Mouse (Mus musculus): Measurements from ENCODE around the gene Rcor2. TPM values are rescaled to one million over a fixed set of nuclear protein-coding genes. Genes with fewer than 3 reads are reported as not detected.
A peak's percentile ranks its signal among the peaks of the same experiment; 100 is the strongest.

Gene Rcor2
- polyA plus RNA-seq, 1 experiment from 2014 or later, result 10.7 TPM

DNA sequence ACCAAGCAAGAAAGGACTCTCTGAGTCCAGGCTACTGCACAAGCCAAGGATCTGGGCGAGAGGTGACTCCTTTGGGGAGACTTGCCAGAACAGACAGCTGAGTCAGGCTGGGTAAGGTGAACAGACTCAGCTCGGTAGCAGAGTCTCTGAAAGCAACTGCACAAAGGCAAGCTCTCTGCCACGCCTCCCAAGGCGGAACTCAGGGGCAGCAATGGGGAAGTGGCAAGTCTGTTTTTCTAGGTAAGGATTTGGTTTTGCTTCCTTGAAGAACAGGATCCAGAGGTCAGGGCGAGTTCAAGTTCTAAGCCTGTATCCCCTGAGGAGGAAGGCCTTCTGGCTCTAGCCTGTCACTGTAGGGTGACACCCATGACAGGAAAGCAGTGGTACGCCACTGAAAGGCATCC lies 40.6 kb upstream of the Rcor2 start:
- no peak for ATAC-seq (ENCODE audit: insufficient number of reproducible peaks, insufficient read depth, low FRiP score, low read depth)
- no peak overlapping the region for H3K4me2 ChIP-seq (ENCODE audit: low read length)
- peaks cover 63% of the 10 kb centered on the region for H3K36me3 ChIP-seq (ENCODE audit: control insufficient read depth, insufficient read depth, low read length)
- H3K4me3 ChIP-seq (ENCODE audit: control insufficient read depth in 1 of 2, insufficient read depth in 1 of 2, low read depth in 1 of 2, low read length in 2 of 2), result no peak overlapping the region
- WGBS, result 86% methylated on average over 6 of the region's 6 CpGs
- H3K9ac ChIP-seq (ENCODE audit: low read length), result no peak overlapping the region
- no peak overlapping the region for H3K27ac ChIP-seq (replicated peaks in 1 of 2; ENCODE audit: control insufficient read depth in 1 of 2, insufficient read depth in 1 of 2, low read depth in 2 of 2, low read length in 2 of 2)
- H3K27me3 ChIP-seq (ENCODE audit: control insufficient read depth, insufficient read depth, low read length), result no peaks in the 10 kb centered on the region
- H3K9me3 ChIP-seq (ENCODE audit: control insufficient read depth, low read length), result no peaks in the 10 kb centered on the region
- H3K4me1 ChIP-seq (ENCODE audit: control insufficient read depth in 2 of 2, insufficient read depth in 2 of 2, low read length in 2 of 2), result no peaks in the 10 kb centered on the region

DNA sequence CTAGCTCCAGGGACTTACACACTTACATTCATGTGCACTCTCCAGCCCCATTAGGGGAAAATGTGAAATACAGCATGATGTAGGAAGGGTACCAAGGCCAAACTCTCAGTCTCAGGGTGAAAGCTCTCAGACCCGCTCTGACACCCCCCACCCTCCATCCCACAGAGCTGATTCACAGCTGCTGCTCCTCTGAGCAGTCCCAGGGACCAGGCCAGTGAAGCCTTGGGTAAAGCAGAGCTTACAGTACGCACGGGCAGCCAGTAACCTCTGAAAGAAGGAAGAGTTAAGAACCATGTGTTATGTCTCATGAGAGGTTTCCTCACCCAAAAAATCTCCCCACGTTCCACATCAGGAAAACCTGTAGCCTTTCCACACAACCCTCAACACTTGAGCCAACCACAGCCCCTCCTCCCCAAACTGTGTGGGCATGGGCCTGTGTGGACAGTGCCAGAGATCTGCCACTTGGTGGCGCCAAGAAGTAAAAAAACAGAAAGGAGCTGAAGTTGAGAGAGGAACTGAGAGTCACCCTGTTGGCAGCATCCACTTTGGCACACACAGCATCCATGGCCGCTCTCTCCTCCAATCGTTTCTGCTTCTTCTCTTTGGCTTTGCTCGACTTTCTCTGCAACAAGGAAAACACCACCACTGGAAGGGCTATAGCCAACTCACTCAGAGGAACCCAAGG lies 32.4 kb upstream of the Rcor2 start:
- Histone ChIP-seq H3K4me1 (ENCODE audit: control insufficient read depth in 2 of 2, insufficient read depth in 2 of 2, low read length in 2 of 2) (peaks cover 0 to 13% of the 10 kb centered on the region in 2 experiments; a peak in 2 of 4 replicates), H3K36me3 (ENCODE audit: control insufficient read depth, insufficient read depth, low read length) (peaks cover 85% of the 10 kb centered on the region), H3K27ac (replicated peaks in 1 of 2; ENCODE audit: control insufficient read depth in 1 of 2, insufficient read depth in 1 of 2, low read depth in 2 of 2, low read length in 2 of 2) (no peak overlapping the region), H3K9me3 (ENCODE audit: control insufficient read depth, low read length) (peaks cover 5% of the 10 kb centered on the region; the same call in 1 of the 2 replicates), H3K9ac (ENCODE audit: low read length) (no peak overlapping the region), H3K4me2 (ENCODE audit: low read length) (no peak overlapping the region), H3K27me3 (ENCODE audit: control insufficient read depth, insufficient read depth, low read length) (no peaks in the 10 kb centered on the region), H3K4me3 (ENCODE audit: control insufficient read depth in 1 of 2, insufficient read depth in 1 of 2, low read depth in 1 of 2, low read length in 2 of 2) (no peak overlapping the region)
- WGBS, result 64% methylated on average over 8 of the region's 8 CpGs
- ATAC-seq (ENCODE audit: insufficient number of reproducible peaks, insufficient read depth, low FRiP score, low read depth), result no peak

GRCm38 (mm10) chr19:7235461-7235860 lies 31.7 kb upstream of the Rcor2 start:
- H3K27me3 ChIP-seq (ENCODE audit: control insufficient read depth, insufficient read depth, low read length), result no peaks in the 10 kb centered on the region
- no peak overlapping the region for H3K4me2 ChIP-seq (ENCODE audit: low read length)
- H3K4me3 ChIP-seq (ENCODE audit: control insufficient read depth in 1 of 2, insufficient read depth in 1 of 2, low read depth in 1 of 2, low read length in 2 of 2), result no peak overlapping the region
- H3K9me3 ChIP-seq (ENCODE audit: control insufficient read depth, low read length), result peaks cover 5% of the 10 kb centered on the region; the same call in 1 of the 2 replicates
- ATAC-seq (ENCODE audit: insufficient number of reproducible peaks, insufficient read depth, low FRiP score, low read depth), result no peak
- WGBS, result 93% methylated on average over 9 of the region's 9 CpGs
- no peak overlapping the region for H3K27ac ChIP-seq (replicated peaks in 1 of 2; ENCODE audit: control insufficient read depth in 1 of 2, insufficient read depth in 1 of 2, low read depth in 2 of 2, low read length in 2 of 2)
- peaks cover 2 to 18% of the 10 kb centered on the region in 2 experiments for H3K4me1 ChIP-seq (ENCODE audit: control insufficient read depth in 2 of 2, insufficient read depth in 2 of 2, low read length in 2 of 2)
- peaks cover 77% of the 10 kb centered on the region for H3K36me3 ChIP-seq (ENCODE audit: control insufficient read depth, insufficient read depth, low read length)
- no peak overlapping the region for H3K9ac ChIP-seq (ENCODE audit: low read length)

GRCm38 (mm10) chr19:7236011-7236410 lies 31.1 kb upstream of the Rcor2 start:
- no peak overlapping the region for H3K9ac ChIP-seq (ENCODE audit: low read length)
- H3K27ac ChIP-seq (replicated peaks in 1 of 2; ENCODE audit: control insufficient read depth in 1 of 2, insufficient read depth in 1 of 2, low read depth in 2 of 2, low read length in 2 of 2), result no peak overlapping the region
- no peak overlapping the region for H3K4me3 ChIP-seq (ENCODE audit: control insufficient read depth in 1 of 2, insufficient read depth in 1 of 2, low read depth in 1 of 2, low read length in 2 of 2)
- peaks cover 2 to 18% of the 10 kb centered on the region in 2 experiments for H3K4me1 ChIP-seq (ENCODE audit: control insufficient read depth in 2 of 2, insufficient read depth in 2 of 2, low read length in 2 of 2)
- peaks cover 71% of the 10 kb centered on the region for H3K36me3 ChIP-seq (ENCODE audit: control insufficient read depth, insufficient read depth, low read length)
- ATAC-seq (ENCODE audit: insufficient number of reproducible peaks, insufficient read depth, low FRiP score, low read depth), result no peak
- WGBS, result 94% methylated on average over 2 of the region's 2 CpGs
- H3K4me2 ChIP-seq (ENCODE audit: low read length), result no peak overlapping the region
- peaks cover 5% of the 10 kb centered on the region; the same call in 1 of the 2 replicates for H3K9me3 ChIP-seq (ENCODE audit: control insufficient read depth, low read length)
- no peaks in the 10 kb centered on the region for H3K27me3 ChIP-seq (ENCODE audit: control insufficient read depth, insufficient read depth, low read length)

GRCm38 (mm10) chr19:7236742-7237141 lies 30.4 kb upstream of the Rcor2 start:
- ATAC-seq (ENCODE audit: insufficient number of reproducible peaks, insufficient read depth, low FRiP score, low read depth), result no peak
- Histone ChIP-seq H3K4me1 (ENCODE audit: control insufficient read depth in 2 of 2, insufficient read depth in 2 of 2, low read length in 2 of 2) (peaks cover 2 to 21% of the 10 kb centered on the region in 2 experiments), H3K27me3 (ENCODE audit: control insufficient read depth, insufficient read depth, low read length) (no peaks in the 10 kb centered on the region), H3K36me3 (ENCODE audit: control insufficient read depth, insufficient read depth, low read length) (peaks cover 64% of the 10 kb centered on the region), H3K27ac (replicated peaks in 1 of 2; ENCODE audit: control insufficient read depth in 1 of 2, insufficient read depth in 1 of 2, low read depth in 2 of 2, low read length in 2 of 2) (no peak overlapping the region), H3K9me3 (ENCODE audit: control insufficient read depth, low read length) (peaks cover 5% of the 10 kb centered on the region; the same call in 1 of the 2 replicates), H3K4me2 (ENCODE audit: low read length) (no peak overlapping the region), H3K9ac (ENCODE audit: low read length) (no peak overlapping the region), H3K4me3 (ENCODE audit: control insufficient read depth in 1 of 2, insufficient read depth in 1 of 2, low read depth in 1 of 2, low read length in 2 of 2) (no peak overlapping the region)
- 82% methylated on average over 4 of the region's 4 CpGs for WGBS

DNA sequence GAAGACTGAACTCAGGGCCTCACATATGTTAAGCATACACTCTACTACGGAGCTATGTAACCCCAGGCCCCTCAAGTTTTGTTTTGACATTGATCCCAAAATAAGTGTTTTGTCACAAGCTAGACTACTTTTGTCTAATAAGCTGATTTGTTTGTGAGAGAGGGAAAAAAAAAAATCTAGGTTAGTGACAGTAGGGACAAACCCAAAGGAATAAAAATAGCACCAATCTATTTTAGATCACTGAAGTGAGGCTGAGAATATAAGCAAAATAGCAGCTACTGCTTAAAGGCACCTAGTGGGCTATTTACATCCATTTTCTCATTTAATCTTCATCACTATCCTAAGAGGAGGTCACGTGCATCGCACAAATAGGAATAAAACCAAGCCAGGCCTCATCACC lies 27.6 kb upstream of the Rcor2 start:
- peaks cover 2 to 21% of the 10 kb centered on the region in 2 experiments for H3K4me1 ChIP-seq (ENCODE audit: control insufficient read depth in 2 of 2, insufficient read depth in 2 of 2, low read length in 2 of 2)
- peak overlapping the region; percentile 80 for H3K4me2 ChIP-seq (ENCODE audit: low read length)
- H3K27ac ChIP-seq (replicated peaks in 1 of 2; ENCODE audit: control insufficient read depth in 1 of 2, insufficient read depth in 1 of 2, low read depth in 2 of 2, low read length in 2 of 2), result peak overlapping the region in 1 of 2 experiments; percentile 89; a peak in 1 of 4 replicates
- H3K36me3 ChIP-seq (ENCODE audit: control insufficient read depth, insufficient read depth, low read length), result peaks cover 36% of the 10 kb centered on the region
- no peaks in the 10 kb centered on the region for H3K27me3 ChIP-seq (ENCODE audit: control insufficient read depth, insufficient read depth, low read length)
- peaks cover 5% of the 10 kb centered on the region; the same call in 1 of the 2 replicates for H3K9me3 ChIP-seq (ENCODE audit: control insufficient read depth, low read length)
- 76% methylated on average over 3 of the region's 3 CpGs for WGBS
- ATAC-seq (ENCODE audit: insufficient number of reproducible peaks, insufficient read depth, low FRiP score, low read depth), result no peak
- H3K9ac ChIP-seq (ENCODE audit: low read length), result peak overlapping the region; percentile 92
- peak overlapping the region; percentile 64 to 79 for H3K4me3 ChIP-seq (ENCODE audit: control insufficient read depth in 1 of 2, insufficient read depth in 1 of 2, low read depth in 1 of 2, low read length in 2 of 2)

- Histone ChIP-seq H3K9me3 (ENCODE audit: control insufficient read depth, low read length) (peaks cover 5% of the 10 kb centered on the region; the same call in 1 of the 2 replicates), H3K27ac (replicated peaks in 1 of 2; ENCODE audit: control insufficient read depth in 1 of 2, insufficient read depth in 1 of 2, low read depth in 2 of 2, low read length in 2 of 2) (peak overlapping the region; percentile 52 to 89), H3K36me3 (ENCODE audit: control insufficient read depth, insufficient read depth, low read length) (peaks cover 33% of the 10 kb centered on the region), H3K9ac (ENCODE audit: low read length) (peak overlapping the region; percentile 92), H3K4me3 (ENCODE audit: control insufficient read depth in 1 of 2, insufficient read depth in 1 of 2, low read depth in 1 of 2, low read length in 2 of 2) (peak overlapping the region; percentile 64 to 79), H3K27me3 (ENCODE audit: control insufficient read depth, insufficient read depth, low read length) (no peaks in the 10 kb centered on the region), H3K4me2 (ENCODE audit: low read length) (peak overlapping the region; percentile 80), H3K4me1 (ENCODE audit: control insufficient read depth in 2 of 2, insufficient read depth in 2 of 2, low read length in 2 of 2) (peaks cover 2 to 21% of the 10 kb centered on the region in 2 experiments)
- ATAC-seq (ENCODE audit: insufficient number of reproducible peaks, insufficient read depth, low FRiP score, low read depth), result no peak
- WGBS, result under 1% methylated on average over 13 of the region's 13 CpGs
These were observed 26.8 kb upstream of the Rcor2 start for GRCm38 (mm10) chr19:7240291-7240690.
